Mouse (Mus musculus) activated CD4-positive, CD25-positive, alpha-beta regulatory T cell, adult 4 months (primary cell): ENCODE results near the gene Vmn1r130. TPM values are rescaled to one million over a fixed set of nuclear protein-coding genes. Genes with fewer than 3 reads are reported as not detected.
"Not testable (repeated sequence)": the region's sequence is repeated elsewhere in the genome, so short reads cannot be mapped to it uniquely, and the experiment has no call there.

Experiments
- ATAC-seq: one replicate; pipeline ENCODE4 v1.8.0; 2017
- polyA plus RNA-seq, 2 experiments: library from polyadenylated mRNA; unstranded; fragments of 100-300 nt; shearing (Covaris generic); gene quantifications; one replicate each; pipeline ENCODE4 v1.2.1; 2017

The Vmn1r130 gene
- polyA plus RNA-seq: not detected

DNA sequence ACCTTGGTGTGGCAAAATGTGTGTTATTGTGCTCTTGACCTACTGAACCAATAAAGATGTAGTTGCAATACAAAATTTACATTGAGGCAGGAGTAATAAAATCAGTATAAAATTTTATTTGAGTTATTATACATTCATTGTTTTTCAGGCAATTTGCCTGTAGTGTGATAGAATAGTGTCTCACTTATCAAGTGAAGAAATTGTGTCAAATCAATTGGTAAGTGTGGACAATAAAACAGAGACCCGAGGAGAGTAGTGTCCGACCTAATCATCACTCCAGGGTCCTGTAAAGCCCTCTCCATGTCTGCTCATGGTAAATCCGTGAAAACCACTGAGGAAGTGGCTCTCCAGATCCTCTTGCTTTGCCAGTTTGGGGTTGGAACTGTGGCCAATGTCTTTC, at the start of gene Vmn1r130:
TSS of gene Vmn1r130 (plus strand) at position 301 of the 400 bp plus-strand sequence.
- ATAC-seq: not testable (repeated sequence)

DNA sequence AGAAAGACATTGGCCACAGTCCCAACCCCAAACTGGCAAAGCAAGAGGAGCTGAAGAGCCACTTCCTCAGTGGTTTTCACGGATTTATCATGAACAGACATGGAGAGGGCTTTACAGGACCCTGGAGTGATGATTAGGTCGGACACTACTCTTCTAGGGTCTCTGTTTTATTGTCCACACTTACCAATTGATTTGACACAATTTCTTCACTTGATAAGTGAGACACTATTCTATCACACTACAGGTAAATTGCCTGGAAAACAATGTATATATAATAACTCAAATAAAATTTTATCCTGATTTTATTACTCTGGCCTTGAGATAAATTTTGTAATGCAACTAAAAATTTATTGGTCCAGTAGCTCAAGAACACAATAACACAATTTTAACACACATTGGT, 34.4 kb downstream of the Vmn1r130 start, which contains the start of gene Vmn1r131:
TSS of gene Vmn1r131 (minus strand) at position 101 of the 400 bp plus-strand sequence.
- not testable (repeated sequence) for ATAC-seq

Other genes starting within 250 kb of the Vmn1r130 start
- gene Vmn1r125, start 239.6 kb upstream of the Vmn1r130 start, polyA plus RNA-seq: not detected
- gene Vmn1r126, start 210.3 kb upstream of the Vmn1r130 start, polyA plus RNA-seq: not detected
- not detected for gene Vmn1r127, start 191.9 kb upstream of the Vmn1r130 start, polyA plus RNA-seq
- gene Vmn1r128, start 162.4 kb upstream of the Vmn1r130 start, polyA plus RNA-seq: not detected
- not detected for gene Vmn1r129, start 150.5 kb upstream of the Vmn1r130 start, polyA plus RNA-seq
- gene Gm6882, start 79.0 kb upstream of the Vmn1r130 start, polyA plus RNA-seq: under 1 TPM in 1 of 2 experiments, not detected in 1; 0.62 TPM
- not detected for gene Vmn1r131, start 34.3 kb downstream of the Vmn1r130 start, polyA plus RNA-seq
- not detected for gene Vmn1r132, start 102.3 kb downstream of the Vmn1r130 start, polyA plus RNA-seq
- gene Gm4175, start 249.7 kb downstream of the Vmn1r130 start, polyA plus RNA-seq: not detected